Mouse (Mus musculus) testis, postnatal 10 days (tissue): ENCODE measurements around the gene Fmod.

ENCODE experiments used
- DNase-seq: peaks from one replicate; pipeline ENCODE4 v3.0.0; 2021; ENCODE audit warnings: low spot score

The Fmod gene

GRCm38 (mm10) chr1:134056285-134056684, 19.2 kb downstream of the Fmod start:
- no peak for DNase-seq

GRCm38 (mm10) chr1:134057736-134058135, 20.7 kb downstream of the Fmod start:
- peak; percentile 65 for DNase-seq

GRCm38 (mm10) chr1:134058870-134059269, 21.8 kb downstream of the Fmod start:
- no peak for DNase-seq

GRCm38 (mm10) chr1:134059739-134060695, 23.0 kb downstream of the Fmod start:
- DNase-seq, result no peak

GRCm38 (mm10) chr1:134060849-134061569, 24.0 kb downstream of the Fmod start:
- DNase-seq, result peak; percentile 86

- DNase-seq, result no peak
These were observed 24.9 kb downstream of the Fmod start for GRCm38 (mm10) chr1:134061915-134062314.

GRCm38 (mm10) chr1:134062411-134063085, 25.5 kb downstream of the Fmod start:
- DNase-seq, result peak; percentile 74

- peak; percentile 75 for DNase-seq
These were observed 26.2 kb downstream of the Fmod start for GRCm38 (mm10) chr1:134063086-134063772.

GRCm38 (mm10) chr1:134063773-134064125, 26.7 kb downstream of the Fmod start:
- no peak for DNase-seq

- DNase-seq, result no peak
These were observed 27.3 kb downstream of the Fmod start for GRCm38 (mm10) chr1:134064296-134064831.

- DNase-seq, result no peak
These were observed 28.3 kb downstream of the Fmod start for GRCm38 (mm10) chr1:134065241-134065809.

GRCm38 (mm10) chr1:134066554-134066953, 29.5 kb downstream of the Fmod start:
- DNase-seq, result no peak

- no peak for DNase-seq
These were observed 30.1 kb downstream of the Fmod start for GRCm38 (mm10) chr1:134067143-134067619.

- DNase-seq, result no peak
These were observed 33.1 kb downstream of the Fmod start for GRCm38 (mm10) chr1:134070099-134070669.

- no peak for DNase-seq
These were observed 34.5 kb downstream of the Fmod start for GRCm38 (mm10) chr1:134071411-134072018.

- DNase-seq, result no peak
These were observed 36.1 kb downstream of the Fmod start for GRCm38 (mm10) chr1:134073061-134073564.

- no peak for DNase-seq
These were observed 36.6 kb downstream of the Fmod start for GRCm38 (mm10) chr1:134073658-134074057.

GRCm38 (mm10) chr1:134074184-134074583, 37.1 kb downstream of the Fmod start:
- no peak for DNase-seq

- no peak for DNase-seq
These were observed 37.6 kb downstream of the Fmod start for GRCm38 (mm10) chr1:134074606-134075005.

GRCm38 (mm10) chr1:134075532-134075931, 38.5 kb downstream of the Fmod start:
- no peak for DNase-seq
